Mouse (Mus musculus) lung, postnatal 14 days (tissue): ENCODE results near the gene Eef2kmt.
A peak's percentile ranks its signal among the peaks of the same experiment; 100 is the strongest.

ENCODE experiments used
- DNase-seq: peaks from one replicate; pipeline ENCODE4 v3.0.0; 2021

The Eef2kmt gene

DNA sequence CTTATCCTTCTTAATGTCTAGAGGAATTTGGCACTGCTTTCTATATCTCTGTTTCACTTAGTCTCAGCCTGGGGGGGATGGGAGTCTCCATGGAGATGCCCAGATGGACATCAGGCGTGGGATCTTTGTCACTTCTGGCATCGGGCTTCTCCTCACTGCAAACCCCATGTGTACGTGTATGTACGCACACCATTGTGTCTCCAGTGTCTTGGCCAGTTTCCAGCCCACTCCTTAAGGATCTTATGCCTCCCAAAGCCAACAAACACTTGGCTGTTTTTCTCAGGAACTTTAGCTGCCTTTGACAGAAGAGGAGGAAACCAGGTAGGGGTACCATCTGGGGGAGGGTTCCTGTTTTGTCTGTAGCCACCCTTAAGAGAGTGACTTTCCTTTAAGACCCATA, 34.4 kb downstream of the Eef2kmt start:
- DNase-seq = peak; percentile 59

- DNase-seq = no peak
Observed at GRCm38 (mm10) chr16:5217341-5218133, 38.2 kb downstream of the Eef2kmt start.

- no peak for DNase-seq
Observed at GRCm38 (mm10) chr16:5216686-5217085, 39.1 kb downstream of the Eef2kmt start.

- no peak for DNase-seq
Observed at GRCm38 (mm10) chr16:5214126-5214525, 41.7 kb downstream of the Eef2kmt start.

DNA sequence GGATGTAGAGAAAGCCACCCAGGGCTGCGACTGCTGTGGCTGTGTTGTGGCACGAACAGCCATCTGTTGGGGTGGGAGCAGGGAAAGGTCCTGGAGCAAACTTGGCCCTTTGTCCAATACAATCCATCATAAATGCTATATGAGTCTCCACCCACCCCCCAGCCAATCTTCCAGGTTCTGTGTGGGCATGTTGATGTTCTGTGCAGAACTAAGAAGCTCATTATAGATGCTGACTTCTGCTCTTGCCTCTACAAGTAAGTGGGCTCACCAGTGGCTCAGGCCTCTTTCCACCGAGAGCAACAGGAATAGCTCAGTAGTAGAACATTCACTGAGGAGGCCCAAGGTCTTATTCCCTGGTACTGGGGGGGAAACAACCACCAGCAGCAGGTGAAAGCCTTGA, 43.6 kb downstream of the Eef2kmt start:
- no peak for DNase-seq

GRCm38 (mm10) chr16:5210365-5210764, 45.4 kb downstream of the Eef2kmt start:
- DNase-seq = no peak

DNA sequence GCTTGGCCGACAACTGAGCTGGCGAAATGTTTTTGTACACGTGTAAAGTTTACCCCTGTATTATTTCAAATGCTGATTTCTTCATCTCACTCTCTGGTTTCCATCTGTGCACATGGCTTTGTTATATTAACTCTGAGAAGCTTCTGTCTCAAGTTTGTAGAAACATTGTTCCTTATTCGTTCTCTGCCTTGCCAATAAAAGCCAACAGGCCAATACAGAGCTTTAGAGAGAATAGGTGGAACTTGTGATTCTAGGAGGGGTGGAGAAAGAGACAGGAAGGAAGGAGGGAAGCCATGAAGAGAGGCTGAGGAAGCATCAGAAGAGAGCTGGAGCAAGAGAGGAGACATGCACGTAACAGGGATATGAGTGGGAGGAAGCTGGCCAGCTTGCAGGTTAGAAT, 49.7 kb downstream of the Eef2kmt start:
- DNase-seq = no peak

DNA sequence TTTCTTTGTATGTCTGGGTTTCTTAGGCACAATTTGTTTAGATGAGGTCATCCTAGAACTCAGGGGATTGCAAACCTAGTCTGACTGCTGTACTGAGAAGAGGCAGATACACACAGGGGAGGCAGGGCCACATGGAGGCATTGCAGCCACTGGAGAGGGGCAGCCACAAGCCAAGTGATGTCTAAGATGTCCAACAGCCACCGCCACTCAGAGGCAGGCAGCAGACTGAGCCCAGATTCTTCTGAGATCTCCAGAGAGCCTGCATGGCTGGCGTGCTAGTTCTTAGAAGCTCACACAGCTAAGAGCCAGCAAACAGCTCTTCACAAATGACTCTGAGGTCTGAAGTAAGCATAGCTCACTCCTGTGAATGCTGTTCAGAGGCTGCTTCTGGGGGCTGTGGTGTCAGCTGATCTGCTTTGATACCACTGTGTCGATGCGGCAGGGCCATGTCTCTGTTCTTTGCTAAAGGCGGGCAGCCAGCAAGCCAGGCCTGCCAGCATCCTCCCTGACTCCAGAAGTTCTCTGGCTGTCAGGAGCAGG, 50.3 kb downstream of the Eef2kmt start:
- no peak for DNase-seq

- peak; percentile 77 for DNase-seq
Observed at GRCm38 (mm10) chr16:5203668-5204433, 51.9 kb downstream of the Eef2kmt start, which contains the start of gene Nagpa. TSS of gene Nagpa (minus strand) at chr16:5204012.

DNA sequence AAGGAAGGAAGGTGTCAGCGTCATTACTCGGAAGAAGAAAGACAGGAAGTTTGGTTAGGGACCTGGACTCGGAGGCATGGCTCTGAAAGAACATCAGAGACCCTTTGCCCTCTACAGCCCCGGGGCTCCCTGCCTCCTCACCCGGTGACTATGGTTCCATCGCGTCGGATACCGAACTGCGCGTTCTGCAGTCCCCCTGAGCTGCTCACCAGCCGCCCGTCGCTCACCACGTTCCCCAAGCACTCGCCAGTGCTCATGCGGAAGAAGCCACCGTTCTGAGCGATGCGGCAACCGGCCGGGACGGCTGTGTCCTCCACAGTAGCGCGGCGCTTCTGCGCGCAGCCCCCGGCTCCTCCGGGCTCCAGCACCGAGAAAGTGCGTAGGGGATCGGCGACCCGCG, 52.6 kb downstream of the Eef2kmt start:
- DNase-seq = peak; percentile 23

DNA sequence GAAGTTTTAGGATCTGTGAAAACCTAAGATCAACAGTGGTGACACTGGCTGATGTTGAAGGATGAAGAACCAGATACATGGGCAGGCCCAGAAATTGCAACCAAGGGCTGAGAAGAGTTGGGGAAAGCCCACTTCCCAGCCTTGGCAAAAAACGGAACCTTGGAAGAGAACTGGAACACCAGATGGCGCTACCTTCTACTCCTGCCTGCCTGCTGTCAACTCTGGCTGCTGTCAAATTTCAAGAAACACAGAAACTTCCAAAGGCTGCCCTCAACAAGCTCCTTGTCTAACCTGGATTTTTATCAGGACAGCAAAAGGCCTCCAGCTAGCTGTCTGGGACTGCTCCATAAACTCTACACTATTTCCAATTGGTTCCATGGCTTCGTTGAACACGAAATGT, 53.1 kb downstream of the Eef2kmt start:
- peak; percentile 65 for DNase-seq

GRCm38 (mm10) chr16:5195080-5195479, 60.7 kb downstream of the Eef2kmt start:
- DNase-seq = peak; percentile 74
